Mouse (Mus musculus): ENCODE measurements around the gene Dhx32.
"Not testable (repeated sequence)": the region's sequence is repeated elsewhere in the genome, so short reads cannot be mapped to it uniquely, and the experiment has no call there.

Dhx32 gene

DNA sequence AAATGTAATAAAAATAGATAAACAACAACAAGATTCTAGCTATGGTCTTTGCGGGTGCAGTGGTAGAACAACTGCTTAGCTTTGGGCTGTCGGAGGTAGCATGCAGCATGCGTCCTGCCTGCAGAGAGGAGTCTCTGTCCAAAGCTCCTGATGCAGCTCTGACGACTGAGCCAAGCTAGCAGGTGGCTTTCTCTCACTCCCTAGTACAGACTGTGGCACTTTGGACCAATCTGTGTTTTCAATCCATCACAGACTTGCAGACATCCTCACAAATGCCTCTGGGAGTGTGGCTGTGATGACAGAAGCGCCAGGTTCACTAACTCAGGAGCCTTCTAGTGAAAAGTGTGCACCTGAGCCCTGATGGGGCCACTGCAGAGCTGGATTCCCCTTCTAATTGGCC, 53.2 kb downstream of the Dhx32 start:
- in situ Hi-C loops (cut with MboI, MseI): no loop called here

DNA sequence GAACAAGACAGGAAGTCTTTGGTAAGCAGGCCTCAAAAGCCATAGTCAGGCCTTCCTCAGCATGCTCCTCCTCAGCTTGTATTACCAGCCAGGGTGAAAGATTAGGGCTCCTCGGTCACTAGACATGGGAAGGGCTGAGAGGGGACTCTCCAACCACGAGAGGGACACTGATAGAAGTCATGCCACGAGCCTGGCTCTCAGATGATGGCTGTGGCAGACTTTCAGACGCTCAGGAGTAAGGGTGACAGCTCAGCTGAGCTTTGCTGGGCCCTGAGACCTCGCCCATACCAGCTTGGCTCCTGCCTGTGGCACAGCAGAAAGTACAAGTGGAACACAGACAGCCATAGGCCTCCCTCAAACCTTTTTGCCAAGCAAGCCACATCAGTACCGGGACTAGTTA, 55.5 kb downstream of the Dhx32 start:
- in situ Hi-C loops (cut with MboI, MseI): no loop called here

DNA sequence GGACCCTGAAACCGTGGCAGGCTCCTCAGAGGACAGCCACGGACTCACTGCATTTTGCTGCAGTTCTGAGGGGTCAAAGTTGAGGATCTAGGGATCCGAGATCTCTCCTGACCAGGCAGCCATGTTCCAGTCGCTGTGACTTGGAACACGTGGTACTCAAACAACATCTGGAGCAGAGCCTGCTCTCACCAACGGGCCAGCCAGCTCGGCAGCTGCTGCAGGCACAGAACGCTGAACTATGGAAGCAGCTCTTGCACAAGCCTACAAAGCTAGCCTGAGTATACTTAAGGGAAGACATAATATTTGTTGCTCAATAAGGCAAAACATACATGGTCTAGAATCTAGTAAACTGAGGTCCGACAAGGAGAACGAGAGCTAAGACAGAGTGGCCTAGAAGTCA, 57.0 kb downstream of the Dhx32 start:
- in situ Hi-C loops (cut with MboI, MseI): no loop called here

DNA sequence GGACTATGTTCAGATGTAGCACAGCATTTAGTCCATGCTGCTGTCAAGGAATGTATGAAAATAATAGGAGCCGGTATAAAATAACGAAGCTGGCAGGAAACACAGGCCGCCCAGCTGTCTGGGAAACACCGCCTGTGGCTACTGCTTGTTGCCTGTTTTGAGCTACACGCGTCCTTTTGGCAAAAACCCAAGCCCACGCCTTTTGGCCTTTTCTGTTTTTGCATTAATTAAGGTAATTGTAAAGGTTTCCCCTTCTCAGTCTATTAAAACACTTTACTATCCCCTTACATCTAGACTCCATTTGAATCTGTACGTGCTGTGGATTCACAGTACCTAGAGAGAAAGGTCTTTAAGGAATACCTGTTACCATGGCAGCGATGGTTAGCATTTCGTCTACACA, 57.7 kb downstream of the Dhx32 start:
- in situ Hi-C loops (cut with MboI, MseI): loop anchor here (5.0 kb wide), 1 partner anchor 52 kb away; the partner anchor contains the start of gene Fank1

DNA sequence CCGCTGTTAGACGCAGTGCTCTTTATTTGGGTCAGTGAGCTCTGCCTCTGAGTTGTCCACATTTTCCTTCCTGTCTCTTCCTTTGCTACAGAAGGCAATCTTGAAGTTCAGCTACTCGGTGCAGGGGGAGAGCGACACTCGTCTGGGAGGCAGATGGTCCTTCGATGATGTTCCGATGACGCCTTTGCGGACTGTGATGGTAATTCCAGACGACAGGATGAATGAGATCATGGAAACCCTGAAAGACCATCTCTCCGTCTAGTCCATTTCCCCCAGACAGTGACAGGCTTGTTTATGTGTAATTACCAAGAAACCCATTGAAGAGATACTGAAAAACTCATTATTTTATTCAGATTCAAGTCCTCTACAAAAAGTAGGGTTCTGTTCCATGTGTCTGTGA, 61.9 kb downstream of the Dhx32 start:
- in situ Hi-C loops (cut with MboI, MseI): loop anchor here (5.0 kb wide), 1 partner anchor 57 kb away; the partner anchor contains the start of gene Fank1

DNA sequence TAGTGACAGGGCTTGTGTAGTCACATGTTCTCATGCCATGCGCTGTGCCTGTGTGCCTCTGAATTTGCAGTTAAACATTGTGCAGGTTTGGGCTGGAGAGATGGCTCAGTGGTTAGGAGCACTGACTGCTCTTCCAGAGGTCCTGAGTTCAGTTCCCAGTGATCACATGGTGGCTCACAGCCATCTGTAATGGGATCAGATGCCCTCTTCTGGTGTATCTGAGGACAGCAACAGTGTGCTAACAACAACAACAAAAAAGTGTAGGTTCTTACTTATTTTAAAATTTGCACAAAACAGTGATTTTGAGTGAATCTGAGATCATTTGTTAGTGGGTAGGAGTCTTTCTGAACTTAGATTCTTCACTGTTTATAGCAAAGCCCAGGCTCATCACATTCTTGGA, 63.9 kb downstream of the Dhx32 start:
- in situ Hi-C loops (cut with MboI, MseI): no loop called here

DNA sequence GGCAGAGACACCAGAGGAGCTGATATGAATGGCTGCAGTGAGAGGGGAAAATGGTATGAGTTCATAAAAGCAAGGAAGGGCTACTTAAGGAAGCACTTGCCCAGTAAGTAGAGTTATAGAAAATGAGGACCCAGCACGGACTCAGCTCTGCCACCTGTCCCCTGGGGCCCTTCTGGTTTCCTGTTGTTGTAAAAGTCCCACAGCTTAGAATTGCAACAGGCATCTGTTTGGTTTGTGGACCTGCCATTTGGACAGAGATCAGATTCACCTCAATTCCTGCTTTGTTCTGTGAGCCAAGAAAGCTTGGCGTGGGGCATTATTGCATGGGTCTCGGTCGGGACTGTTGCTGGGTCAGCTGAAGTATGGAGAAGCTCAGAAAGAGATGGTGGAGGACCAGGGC, 67.1 kb downstream of the Dhx32 start:
- in situ Hi-C loops (cut with MboI, MseI): no loop called here

DNA sequence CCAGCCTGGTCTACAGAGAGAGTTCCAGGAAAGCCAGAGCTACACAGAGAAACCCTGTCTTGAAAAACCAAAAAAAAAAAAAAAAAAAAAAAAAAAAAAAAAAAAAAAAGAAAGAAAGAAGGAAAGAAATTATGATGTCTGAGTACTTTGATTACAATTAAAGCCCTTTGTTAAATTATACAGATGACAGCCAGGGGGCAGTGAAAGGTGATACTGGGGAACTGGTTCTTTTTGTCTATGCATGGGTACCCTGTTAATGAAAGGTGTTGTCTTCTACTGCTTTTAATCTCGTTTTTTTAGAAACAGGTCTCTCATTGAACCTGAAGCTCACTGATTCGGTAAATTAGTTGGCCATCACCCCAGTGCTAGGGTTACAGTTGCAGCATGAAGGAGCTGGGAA, 75.2 kb downstream of the Dhx32 start:
- in situ Hi-C loops (cut with MboI, MseI): no loop called here

DNA sequence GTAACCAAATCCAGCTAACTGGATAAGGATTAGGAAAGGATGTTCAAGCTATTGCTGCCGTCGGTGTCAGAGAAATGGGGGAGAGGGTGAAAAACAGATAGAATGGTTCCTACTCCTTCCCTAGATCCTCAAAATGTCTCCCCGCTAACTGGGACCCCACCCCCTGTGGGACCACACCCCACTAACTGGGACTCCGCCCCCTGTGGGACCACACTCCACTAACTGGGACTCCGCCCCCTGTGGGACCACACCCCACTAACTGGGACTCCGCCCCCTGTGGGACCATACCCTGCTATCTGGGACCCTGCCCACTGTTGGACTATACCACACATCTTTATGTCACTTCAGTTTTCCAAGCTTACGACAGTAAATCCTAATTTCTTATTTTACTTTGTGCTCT, 78.6 kb downstream of the Dhx32 start:
- in situ Hi-C loops (cut with MboI, MseI): no loop called here

DNA sequence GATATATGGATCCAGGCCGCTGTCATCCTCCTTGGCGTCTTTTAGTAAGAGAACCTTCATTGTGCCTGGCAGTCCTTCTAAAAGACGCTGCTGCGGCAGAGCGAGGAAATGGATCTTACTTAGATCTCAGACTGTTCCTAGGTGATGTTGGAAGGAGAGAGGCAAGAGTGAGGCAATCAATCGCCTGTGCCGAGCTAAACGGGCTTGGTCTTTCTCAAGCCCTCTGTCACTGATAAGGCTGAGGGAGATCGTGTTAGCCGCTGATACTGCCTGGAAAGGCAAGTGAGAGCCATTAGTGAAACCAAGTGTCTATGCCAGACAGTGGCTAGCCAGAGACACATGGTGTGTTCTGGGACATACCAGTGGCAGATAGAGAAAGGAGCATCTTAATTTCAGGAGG, 80.2 kb downstream of the Dhx32 start:
- in situ Hi-C loops (cut with MboI, MseI): no loop called here

DNA sequence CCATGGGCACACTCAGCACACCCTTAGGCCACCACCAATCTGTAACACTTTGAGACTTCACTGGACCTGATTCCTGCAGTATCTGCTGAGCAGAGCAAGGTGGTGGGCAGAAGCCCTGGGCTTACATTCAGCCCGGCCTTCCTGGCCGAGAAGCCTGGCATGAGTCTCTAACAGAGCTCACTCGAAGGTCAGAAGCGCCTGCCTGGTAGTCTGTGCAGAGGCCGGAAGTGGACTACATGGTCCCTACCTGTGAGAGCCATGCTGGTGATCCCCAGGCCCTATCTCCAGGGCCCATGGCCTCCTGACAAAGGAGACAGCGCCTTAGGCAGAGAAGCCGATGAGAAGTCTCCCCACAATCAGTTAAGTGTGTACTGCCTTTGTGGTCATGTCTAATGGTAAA, 81.2 kb downstream of the Dhx32 start:
- in situ Hi-C loops (cut with MboI, MseI): no loop called here

DNA sequence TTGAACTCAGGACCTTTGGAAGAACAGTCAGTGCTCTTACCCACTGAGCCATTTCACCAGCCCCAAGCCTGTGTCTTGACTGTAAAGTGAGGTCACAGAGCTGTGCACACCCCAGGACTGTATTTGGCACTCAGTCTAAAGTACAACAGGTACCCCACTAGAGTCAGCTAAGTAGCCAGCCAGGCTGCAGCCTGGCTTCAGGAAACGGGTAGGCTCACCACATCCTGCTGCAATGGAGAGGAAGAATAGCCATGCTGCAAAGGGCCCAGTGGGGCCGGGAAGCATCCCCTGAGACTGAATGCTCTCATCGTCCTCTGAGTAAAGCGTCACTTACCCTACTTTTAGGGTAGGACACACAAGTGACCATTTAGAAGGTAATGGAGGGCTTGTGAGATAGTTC, 82.6 kb downstream of the Dhx32 start:
- in situ Hi-C loops (cut with MboI, MseI): no loop called here

DNA sequence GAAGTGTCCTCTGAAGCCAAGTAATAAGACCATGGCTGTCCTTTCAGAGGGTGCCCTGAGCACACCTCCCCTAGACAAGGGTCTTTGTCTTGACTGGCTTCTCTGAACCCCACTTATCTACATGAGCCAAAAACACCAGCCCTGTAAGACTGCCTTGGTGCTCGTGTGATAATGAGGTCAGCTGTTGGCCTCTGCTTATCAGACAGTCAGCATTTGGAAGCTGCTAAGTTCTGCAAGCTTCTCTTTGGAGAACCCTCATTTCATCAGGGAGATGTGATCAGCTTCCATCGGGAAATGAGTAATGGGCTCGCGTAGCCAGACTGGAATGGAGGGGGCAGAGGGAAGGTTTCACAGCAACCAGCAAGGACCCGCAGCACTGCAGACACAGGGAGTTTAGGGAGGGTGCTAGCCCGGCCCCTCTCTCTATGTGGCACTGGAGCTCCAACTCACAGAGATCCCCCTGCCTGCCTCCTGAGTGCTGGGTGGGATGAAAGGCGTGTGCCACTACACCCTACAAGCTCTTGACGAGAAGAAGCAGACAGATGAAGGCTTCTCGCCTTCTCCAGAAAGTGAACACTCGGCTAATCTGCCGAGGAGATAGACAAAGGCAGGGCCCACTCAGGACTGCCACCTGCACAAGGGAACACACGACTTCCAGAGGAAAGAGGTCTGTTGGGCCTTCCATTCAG, 84.4 kb downstream of the Dhx32 start:
- in situ Hi-C loops (cut with MboI, MseI): no loop called here

DNA sequence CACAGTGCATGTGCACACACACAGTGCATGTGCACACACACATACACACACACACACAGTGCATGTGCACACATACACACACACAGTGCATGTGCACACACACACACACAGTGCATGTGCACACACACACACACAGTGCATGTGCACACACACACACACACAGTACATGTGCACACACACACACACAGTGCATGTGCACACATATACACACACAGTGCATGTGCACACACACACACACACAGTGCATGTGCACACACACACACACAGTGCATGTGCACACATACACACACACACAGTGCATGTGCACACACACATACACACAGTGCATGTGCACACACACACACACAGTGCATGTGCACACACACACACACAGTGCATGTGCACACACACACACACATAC, 96.9 kb downstream of the Dhx32 start:
- in situ Hi-C loops (cut with MboI, MseI): not testable (repeated sequence)

DNA sequence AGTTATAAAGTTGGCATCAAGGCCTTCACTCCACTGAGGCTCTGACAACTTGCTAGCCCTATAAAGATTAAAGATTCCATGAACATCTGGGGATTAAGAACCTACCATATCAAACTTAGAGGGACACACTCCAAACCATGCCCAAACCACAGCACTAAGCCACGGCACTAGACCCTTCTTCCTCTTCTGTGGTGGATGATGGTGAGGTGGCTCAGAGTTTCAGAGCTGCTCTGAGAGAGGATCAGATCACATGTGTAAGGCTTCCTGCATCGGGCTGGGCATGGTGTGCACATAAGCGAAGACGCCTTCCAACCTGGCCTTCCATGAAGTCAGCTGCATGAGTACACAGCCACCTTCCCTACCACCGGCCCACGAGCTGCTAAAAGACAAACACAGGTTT, 97.8 kb downstream of the Dhx32 start:
- in situ Hi-C loops (cut with MboI, MseI): no loop called here

DNA sequence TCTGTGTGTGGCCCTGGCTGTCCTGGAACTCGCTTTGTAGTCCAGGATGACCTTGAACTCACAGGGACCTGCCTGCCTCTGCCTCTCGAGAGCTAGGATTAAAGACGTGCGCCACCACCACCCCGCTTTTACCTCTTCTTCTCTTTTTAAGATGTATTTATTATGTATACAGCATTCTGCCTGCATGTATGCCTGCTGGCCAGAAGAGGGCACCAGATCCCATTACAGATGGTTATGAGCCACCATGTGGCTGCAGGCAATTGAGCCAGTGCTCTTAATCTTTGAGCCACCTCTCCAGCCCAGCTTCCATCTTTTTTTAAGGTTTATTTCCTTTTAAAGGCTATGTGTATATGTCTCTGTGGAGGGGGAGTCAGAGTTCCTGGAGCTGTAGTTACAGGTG, 98.4 kb downstream of the Dhx32 start:
- in situ Hi-C loops (cut with MboI, MseI): no loop called here

DNA sequence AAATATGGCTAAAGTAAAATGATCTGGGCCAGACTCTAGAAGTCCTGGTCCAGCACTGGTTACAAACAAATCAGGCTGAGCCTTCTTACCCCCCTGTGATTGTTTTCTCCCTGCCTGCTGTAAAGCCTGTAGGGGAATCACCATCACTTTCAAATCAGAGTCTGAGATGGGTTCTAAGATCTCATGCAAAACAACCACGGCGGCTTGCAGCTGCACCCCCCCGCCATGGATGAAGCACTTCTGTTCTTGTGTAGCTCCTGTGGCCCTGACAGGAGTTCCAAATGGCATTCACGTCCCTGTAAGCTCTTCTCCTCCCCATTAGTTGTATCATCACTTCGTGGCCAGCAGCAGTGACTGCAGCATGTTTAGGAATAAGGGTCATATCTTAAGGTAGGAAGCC, 98.9 kb downstream of the Dhx32 start:
- in situ Hi-C loops (cut with MboI, MseI): no loop called here

DNA sequence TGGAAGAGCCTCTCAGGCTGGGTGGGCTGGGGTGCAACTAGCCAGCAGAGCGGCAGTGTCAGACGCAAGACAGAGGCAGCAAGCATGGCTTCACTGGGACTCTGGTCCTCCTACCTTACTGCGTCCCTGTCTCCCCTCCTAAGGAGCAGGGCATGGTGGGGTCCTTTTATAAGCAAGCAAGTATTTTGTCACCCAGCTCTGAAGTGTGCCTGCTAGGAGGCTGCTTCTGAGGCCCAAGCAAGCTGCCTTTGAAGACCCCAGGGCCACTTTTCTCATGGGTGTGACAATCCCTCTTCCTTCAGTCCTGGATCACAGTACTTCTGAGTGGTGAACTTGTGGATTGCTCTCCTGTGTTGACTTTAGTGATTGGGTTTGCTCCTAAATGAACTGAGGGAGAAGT, 102.6 kb downstream of the Dhx32 start, which contains the start of gene Mmp21:
Gene Mmp21 (minus strand): TSS at position 101 of the 400 bp plus-strand sequence.
- in situ Hi-C loops (cut with MboI, MseI): no loop called here

DNA sequence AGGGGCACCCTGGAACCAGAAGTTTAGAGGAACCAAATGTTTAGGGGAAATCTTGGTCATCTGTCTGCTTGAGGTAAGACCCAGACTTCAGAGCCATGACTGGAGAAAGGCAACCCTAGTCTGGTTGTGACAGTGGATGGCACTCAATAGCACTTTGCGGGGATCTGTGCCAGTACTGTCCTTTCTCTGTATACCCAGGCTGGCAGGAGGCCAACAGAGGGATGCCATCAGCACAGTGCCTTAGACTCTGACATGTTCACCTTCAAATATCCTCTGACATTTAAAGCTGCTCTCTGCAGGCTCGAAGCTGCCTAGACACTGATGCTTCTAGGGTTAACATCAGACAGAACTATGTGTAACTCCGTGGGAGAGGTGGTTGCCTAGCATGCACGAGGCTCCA, 103.1 kb downstream of the Dhx32 start:
- in situ Hi-C loops (cut with MboI, MseI): no loop called here

DNA sequence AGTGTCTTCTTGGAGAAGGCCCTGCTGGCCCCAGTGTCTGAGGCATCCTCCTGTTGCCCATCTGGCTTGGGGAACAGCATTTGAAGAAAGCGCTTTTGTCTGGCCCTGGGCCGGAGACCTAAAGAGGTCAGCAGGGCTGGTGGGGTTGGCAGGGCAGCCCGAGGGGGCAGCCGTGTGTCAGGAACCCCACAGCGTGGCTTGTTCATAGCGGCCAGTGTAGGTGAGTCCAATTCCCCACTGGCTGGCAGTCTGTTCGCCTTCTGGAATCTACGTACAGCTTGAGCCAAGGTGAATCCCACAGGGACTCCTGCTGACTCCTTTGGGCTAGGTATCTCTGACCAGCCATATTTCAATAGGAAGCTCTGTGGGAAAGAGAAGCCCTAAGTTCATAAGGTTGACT, 103.8 kb downstream of the Dhx32 start:
- in situ Hi-C loops (cut with MboI, MseI): no loop called here

DNA sequence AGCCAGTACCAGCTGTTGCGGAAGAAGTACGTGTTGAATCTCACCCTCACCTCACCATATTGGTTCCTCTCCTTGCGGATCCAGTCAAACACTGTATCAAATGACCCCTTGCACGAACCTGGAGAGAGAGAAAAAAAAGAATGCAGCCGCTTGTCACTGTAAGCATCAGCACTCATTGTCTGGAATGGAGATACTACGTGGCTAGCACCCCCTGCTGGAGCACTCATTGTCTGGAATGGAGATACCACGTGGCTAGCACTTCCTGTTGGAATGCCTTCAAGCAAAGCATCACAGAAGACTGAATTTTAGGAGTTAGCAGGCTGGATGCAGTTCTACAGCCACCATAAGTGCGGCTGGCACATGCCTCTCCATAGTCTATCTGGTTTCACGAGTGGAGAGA, 106.5 kb downstream of the Dhx32 start:
- in situ Hi-C loops (cut with MboI, MseI): no loop called here
